Mouse (Mus musculus) T-helper 1 cell (primary cell): ENCODE data around the gene Ak2.

Experiments used
- in situ Hi-C: fragments of 300-600 bp; cut with MboI, MseI; formaldehyde crosslinking; loops from one replicate; pipeline ENCODE4 v1.15.1; 2025; ENCODE audit warnings: high pct_unique_total_duplicates

Gene Ak2

DNA sequence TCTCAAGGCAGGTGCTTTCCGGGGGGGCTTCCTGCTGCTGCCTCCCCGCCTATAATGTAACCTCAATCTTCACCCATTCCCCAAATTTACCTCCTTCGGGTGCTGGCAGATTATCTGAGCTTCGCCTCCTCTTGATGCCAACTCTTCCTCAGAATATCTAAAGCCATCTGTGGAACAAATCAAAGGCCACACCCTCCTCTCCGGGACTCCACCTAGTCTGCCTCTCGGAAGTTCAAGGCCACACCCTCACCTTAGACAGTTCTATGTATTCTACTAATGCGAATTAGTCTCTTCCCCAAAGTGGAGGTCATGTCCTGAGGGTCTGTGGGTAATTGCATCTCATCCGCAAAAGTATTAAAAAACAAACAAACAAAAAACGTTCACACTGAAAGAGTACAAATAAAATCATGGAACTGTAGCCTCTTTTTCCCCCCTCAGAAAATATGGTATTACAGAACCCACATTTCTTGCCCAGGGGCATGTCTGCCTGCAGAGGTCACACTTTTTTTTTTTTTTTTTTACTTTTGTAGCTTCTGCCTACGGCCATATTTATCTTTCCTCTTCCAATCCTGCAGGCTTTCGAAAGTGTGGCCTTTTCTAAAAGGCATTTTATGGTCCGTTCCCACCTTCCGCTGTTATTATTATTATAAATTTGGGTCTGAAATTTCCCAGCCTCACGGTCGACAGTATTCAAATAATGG lies 56.1 kb downstream of the Ak2 start:
- in situ Hi-C loops, result no loop called here

GRCm38 (mm10) chr4:129048501-129049305 lies 56.9 kb downstream of the Ak2 start:
- in situ Hi-C loops, result no loop called here

GRCm38 (mm10) chr4:129049306-129050011 lies 57.7 kb downstream of the Ak2 start:
- in situ Hi-C loops, result no loop called here

- in situ Hi-C loops, result no loop called here
These were observed 58.6 kb downstream of the Ak2 start for GRCm38 (mm10) chr4:129050365-129050764.

DNA sequence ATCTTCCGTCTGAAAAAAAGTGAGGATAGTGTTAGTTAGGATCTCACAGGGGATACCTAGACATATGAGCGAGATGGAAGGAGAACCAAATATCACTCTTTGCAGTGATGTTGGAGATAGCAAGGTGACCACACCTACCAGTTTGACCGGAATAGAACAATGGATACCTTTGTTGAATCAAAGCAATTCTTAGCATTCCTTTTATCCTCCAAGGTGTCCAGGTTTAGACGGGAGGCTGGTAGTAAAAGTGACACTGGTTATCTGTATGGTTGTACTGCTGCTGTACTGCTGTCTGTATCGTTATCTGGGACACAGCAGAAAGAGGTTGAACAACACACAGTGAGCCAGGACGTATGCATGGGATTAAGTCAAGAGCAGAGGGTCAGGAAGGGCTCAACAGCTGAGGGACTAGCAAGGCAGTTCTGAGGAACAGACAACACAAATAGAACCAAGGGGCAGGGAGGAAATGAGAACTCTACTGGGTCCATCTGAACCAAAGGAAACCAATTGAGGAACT lies 59.2 kb downstream of the Ak2 start:
- in situ Hi-C loops, result no loop called here

DNA sequence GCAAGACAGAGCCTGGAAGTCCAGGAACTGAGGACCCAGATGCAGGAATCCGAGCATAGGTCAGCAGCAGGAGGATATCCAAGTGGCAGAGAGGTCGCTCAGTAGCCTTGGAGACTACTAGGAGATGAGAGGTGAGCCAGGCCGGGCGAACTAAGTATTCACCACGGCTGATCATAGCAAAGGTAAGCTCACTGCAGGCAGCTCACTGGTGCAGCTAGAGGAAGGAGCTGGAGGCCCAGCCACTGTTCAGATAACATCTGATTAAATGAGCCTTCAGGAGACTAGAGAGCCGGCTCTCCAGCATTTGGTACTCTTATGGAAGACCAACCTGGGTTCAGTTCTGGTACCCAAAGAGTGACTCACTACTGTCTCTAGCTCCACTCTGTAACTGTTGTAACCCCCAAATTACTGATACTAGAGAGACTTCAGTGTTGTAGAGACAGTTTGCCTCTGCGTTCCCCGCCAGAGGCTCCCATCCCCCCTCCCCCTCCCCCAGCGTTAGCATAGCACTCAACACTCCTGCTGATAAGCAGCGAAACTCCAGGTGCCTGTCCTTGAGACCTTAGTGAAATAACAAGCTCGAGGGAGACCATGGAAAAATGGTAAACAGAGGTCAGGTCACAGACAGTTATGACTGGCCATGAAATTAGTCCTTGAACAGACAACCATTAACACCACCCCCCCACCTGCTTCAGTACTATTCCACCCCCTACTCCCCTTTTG lies 59.9 kb downstream of the Ak2 start:
- in situ Hi-C loops, result no loop called here

GRCm38 (mm10) chr4:129054757-129055156 lies 63.0 kb downstream of the Ak2 start:
- in situ Hi-C loops, result no loop called here

DNA sequence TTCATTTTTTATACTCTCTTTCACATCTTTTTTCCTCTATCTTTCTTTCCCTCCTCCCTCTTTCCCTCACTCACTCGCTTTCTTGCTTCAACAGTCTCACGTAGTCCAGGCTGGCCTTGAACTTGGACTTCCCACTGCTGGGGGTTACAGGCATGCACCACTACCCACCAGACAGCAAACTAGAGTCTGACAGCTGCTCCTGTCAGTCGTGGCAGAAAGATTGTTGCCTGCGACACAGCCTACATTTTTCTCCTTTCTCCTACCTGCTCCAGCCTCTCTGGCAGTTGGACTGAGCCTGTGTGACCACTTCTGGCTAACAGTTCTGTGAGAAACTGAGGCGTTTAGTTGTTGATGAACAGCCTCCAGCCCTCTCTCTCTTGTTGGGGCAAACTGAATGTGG lies 63.8 kb downstream of the Ak2 start:
- in situ Hi-C loops, result no loop called here

- in situ Hi-C loops, result no loop called here
These were observed 65.9 kb downstream of the Ak2 start for GRCm38 (mm10) chr4:129057533-129058206.

DNA sequence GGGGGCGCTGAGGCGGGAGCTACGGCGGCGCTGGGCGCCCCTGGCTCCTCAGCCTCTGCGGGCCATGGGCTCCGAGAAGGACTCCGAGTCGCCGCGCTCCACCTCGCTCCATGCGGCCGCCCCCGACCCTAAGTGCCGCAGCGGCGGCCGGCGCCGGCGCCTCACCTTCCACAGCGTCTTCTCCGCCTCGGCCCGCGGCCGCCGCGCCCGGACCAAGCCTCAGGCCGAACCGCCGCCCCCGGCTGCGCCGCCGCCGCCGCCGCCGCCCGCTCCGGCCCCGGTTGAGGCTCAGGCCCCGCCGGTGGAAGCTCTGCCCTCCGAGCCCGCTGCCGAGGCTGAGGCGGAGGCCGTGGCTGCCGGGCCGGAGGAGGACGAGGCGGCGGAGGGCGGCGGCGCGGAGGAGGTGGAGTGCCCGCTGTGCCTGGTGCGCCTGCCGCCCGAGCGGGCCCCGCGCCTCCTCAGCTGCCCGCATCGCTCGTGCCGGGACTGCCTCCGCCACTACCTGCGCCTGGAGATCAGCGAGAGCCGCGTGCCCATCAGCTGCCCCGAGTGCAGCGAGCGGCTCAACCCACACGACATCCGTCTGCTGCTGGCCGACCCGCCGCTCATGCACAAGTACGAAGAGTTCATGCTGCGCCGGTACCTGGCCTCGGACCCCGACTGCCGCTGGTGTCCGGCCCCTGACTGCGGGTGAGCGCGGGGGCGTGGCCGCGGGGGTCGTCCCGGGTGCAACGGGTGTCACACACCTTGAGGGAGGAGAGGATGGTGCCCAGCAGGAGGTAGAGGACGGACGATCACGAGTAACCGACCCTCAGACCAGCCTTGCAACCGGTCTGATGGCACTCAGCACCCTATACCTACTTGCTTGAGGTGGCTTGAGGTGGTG lies 66.7 kb downstream of the Ak2 start, which contains the start of gene Rnf19b:
Gene Rnf19b, plus strand, starts transcription at position 65 of the 886 bp plus-strand sequence.
- in situ Hi-C loops, result no loop called here

GRCm38 (mm10) chr4:129059125-129059551 lies 67.4 kb downstream of the Ak2 start:
- in situ Hi-C loops, result no loop called here

DNA sequence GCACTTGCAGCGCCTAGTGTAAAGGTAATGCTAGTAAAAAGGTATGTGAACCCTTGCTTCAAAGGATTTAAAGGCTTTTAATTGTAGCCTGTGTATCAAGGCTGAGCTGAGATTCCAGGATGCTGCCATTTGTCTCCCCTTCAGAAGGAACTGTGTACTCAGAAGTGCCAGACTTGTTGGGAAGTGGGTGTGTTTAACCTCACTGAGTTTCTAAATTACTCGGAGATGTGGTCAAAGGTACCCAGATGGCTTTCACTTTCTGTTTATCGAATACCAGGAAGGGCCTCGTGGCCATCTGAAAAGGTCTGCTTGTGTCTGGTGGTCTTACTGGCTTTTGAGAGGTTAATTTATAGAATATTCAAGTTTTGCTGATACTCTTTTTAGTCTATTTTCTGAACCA lies 68.2 kb downstream of the Ak2 start:
- in situ Hi-C loops, result no loop called here
